Mouse (Mus musculus) ES-Bruce4 (cell line): ENCODE measurements around the gene Ndufs7. TPM values are rescaled to one million over a fixed set of nuclear protein-coding genes. Genes with fewer than 3 reads are reported as not detected.

Experiments used
- H3K27ac ChIP-seq: 2 replicates; pipeline ENCODE4 v1.5.1; 2012; ENCODE audit warnings: low read length, inconsistent platforms; ENCODE audit not compliant: insufficient read depth
- H3K27me3 ChIP-seq: 2 replicates; pipeline ENCODE4 v1.6.1; 2012; ENCODE audit warnings: mild to moderate bottlenecking, low read length, inconsistent platforms; ENCODE audit not compliant: control insufficient read depth, poor library complexity, insufficient read depth, severe bottlenecking
- H3K36me3 ChIP-seq: 2 replicates; pipeline ENCODE4 v1.6.1; 2012; ENCODE audit warnings: inconsistent platforms, mild to moderate bottlenecking, low read length, moderate library complexity; ENCODE audit not compliant: control insufficient read depth, poor library complexity, insufficient read depth, severe bottlenecking
- H3K4me1 ChIP-seq: one replicate; pipeline ENCODE4 v1.8.1; 2011; ENCODE audit warnings: low read length; ENCODE audit not compliant: control insufficient read depth, insufficient read depth
- H3K4me3 ChIP-seq: 2 replicates; pipeline ENCODE4 v1.5.1; 2011; ENCODE audit warnings: low read depth, mild to moderate bottlenecking, low read length
- H3K9ac ChIP-seq: 2 replicates; pipeline ENCODE4 v1.6.1; 2012; ENCODE audit warnings: low read depth, mild to moderate bottlenecking, inconsistent platforms; ENCODE audit not compliant: poor library complexity, severe bottlenecking
- H3K9me3 ChIP-seq: replicated peaks from 2 replicates; pipeline ENCODE4 v1.6.1; 2012; ENCODE audit warnings: mild to moderate bottlenecking, low read length, inconsistent platforms; ENCODE audit not compliant: control insufficient read depth, poor library complexity, insufficient read depth, severe bottlenecking
- CTCF ChIP-seq: IDR thresholded peaks from one replicate; pipeline ENCODE4 v1.8.1; 2011; ENCODE audit warnings: low read depth, low read length
- EP300 ChIP-seq: IDR thresholded peaks from 2 replicates; pipeline ENCODE4 v1.6.1; 2011; ENCODE audit warnings: low read depth, low read length; ENCODE audit not compliant: insufficient read depth
- POLR2A ChIP-seq: IDR thresholded peaks from one replicate; pipeline ENCODE4 v1.8.1; 2011; ENCODE audit warnings: low read length; ENCODE audit not compliant: insufficient read depth
- polyA plus RNA-seq: library from polyadenylated mRNA; stranded (reverse); fragments of >200 nt; gene quantifications from 2 replicates; pipeline ENCODE4 v1.2.4, GENCODE M21; 2011; ENCODE audit warnings: low read depth; ENCODE audit not compliant: missing spikeins, insufficient read depth, insufficient read length

The Ndufs7 gene
- polyA plus RNA-seq, 1 experiment = 63.9 TPM

DNA sequence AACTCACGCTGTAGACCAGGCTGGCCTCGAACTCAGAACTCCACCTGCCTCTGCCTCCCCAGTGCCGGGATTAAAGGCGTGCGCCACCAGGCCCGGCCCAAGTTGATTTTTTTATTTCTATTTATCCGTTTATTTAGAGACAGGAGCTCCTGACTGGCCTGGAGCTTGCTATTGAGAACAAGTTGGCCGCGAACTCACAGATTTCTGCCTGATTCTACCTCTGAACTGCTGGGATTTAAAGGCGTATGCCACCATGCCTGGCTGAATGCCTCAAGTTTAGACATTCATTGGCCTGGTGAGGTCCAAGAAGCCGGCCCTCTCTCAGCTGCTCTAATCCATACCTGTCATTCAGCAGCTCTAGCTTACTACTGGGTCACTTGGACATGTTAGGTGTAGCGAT is 13.2 kb downstream of the Ndufs7 start:
- TF ChIP-seq CTCF (no peak), POLR2A (no peak), EP300 (no peak)
- Histone ChIP-seq H3K27ac (no peak overlapping the region), H3K27me3 (no peaks in the 10 kb centered on the region), H3K9ac (peak overlapping the region; percentile 26), H3K36me3 (peaks cover 3% of the 10 kb centered on the region), H3K9me3 (no peaks in the 10 kb centered on the region), H3K4me3 (peak overlapping the region; percentile 70; the same call in 1 of the 2 replicates), H3K4me1 (no peaks in the 10 kb centered on the region)

DNA sequence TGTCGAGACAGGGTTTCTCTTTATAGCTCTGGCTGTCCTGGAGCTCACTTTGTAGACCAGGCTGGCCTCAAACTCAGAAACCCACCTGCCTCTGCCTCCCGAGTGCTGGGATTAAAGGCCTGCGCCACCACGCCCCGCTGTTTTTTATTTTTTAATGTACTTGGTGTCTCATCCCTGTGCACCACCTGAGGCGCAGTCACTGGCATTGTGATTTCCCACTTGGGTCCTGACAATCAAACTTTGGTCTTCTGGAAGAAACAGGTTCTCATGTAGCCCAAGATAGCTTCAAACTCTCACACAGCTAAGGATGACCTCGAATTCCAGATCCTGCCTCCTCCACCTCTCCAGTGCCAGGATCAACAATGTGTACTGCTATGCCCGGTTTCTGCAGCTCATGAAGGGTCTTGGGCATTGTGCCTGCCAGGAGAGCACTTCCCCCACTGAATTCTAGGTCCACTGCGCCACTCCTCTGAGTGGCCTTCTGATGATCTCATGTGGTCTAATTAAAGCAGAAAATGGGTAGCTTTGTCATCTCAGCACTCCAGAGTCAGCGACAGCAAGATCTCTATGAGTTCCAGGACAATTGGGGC is 13.9 kb downstream of the Ndufs7 start:
- Histone ChIP-seq H3K9ac (peak overlapping the region; percentile 26; the same call in 1 of the 2 replicates), H3K27ac (no peak overlapping the region), H3K4me1 (no peaks in the 10 kb centered on the region), H3K4me3 (no peak overlapping the region), H3K9me3 (no peaks in the 10 kb centered on the region), H3K27me3 (no peaks in the 10 kb centered on the region), H3K36me3 (peaks cover 7% of the 10 kb centered on the region)
- TF ChIP-seq POLR2A = no peak
- no peak for TF ChIP-seq EP300
- no peak for TF ChIP-seq CTCF

DNA sequence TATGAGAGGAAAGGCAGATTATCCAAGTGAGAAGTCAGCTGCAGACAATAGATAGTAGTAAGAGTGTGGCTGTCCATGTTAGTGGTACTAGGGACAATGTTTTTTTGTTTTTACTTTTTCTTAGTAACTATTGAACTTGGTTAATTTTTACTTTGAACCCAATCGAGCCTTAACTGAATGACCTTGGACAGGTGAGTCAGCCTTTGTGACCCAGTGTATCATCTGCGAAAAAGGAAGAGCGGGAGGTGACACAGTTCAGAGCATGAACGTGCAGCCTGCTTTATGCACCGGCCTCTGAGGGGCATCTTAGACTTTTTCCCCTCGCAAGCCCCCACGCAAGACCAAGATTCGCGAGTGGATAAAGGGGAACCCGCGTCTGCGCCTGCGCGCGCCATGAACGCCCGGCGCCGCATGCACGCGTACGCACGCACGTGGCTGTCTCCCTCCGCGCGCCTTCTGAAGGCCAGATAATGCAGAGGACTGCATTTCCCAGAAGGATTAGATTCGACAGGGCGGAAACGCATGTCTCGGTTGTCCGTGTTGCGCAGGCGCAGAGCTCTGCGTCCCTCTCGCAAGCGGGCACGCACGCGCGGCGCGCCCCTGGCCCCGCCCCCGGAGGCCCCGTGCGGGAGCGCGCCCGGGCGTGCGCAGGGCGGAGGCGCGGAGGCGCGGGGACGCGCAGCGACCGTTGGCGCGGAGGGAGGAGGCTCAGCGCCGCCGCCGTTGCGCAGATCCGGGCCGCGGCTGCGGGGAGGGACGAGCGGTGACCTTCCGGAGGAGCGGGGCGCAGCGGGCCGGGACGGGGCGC is 15.6 kb downstream of the Ndufs7 start:
- 0 out of 2 replicates have a peak overlapping the region, but pooled peaks have one; percentile 33 for H3K27ac ChIP-seq
- TF ChIP-seq CTCF (no peak), POLR2A (no peak), EP300 (no peak)
- no peaks in the 10 kb centered on the region for H3K9me3 ChIP-seq
- peak overlapping the region; percentile 94 for H3K9ac ChIP-seq
- peak overlapping the region; percentile 95 for H3K4me3 ChIP-seq
- no peaks in the 10 kb centered on the region for H3K27me3 ChIP-seq
- H3K36me3 ChIP-seq = peaks cover 7% of the 10 kb centered on the region
- H3K4me1 ChIP-seq = no peaks in the 10 kb centered on the region

GRCm38 (mm10) chr10:80265149-80265486 is 16.2 kb downstream of the Ndufs7 start:
- no peak for TF ChIP-seq CTCF
- TF ChIP-seq POLR2A = no peak
- no peak for TF ChIP-seq EP300
- H3K36me3 ChIP-seq = peaks cover 7% of the 10 kb centered on the region
- 0 out of 2 replicates have a peak overlapping the region, but pooled peaks have one; percentile 33 for H3K27ac ChIP-seq
- H3K4me3 ChIP-seq = peak overlapping the region; percentile 95
- H3K4me1 ChIP-seq = no peaks in the 10 kb centered on the region
- H3K9me3 ChIP-seq = no peaks in the 10 kb centered on the region
- H3K9ac ChIP-seq = peak overlapping the region; percentile 94
- H3K27me3 ChIP-seq = no peaks in the 10 kb centered on the region

DNA sequence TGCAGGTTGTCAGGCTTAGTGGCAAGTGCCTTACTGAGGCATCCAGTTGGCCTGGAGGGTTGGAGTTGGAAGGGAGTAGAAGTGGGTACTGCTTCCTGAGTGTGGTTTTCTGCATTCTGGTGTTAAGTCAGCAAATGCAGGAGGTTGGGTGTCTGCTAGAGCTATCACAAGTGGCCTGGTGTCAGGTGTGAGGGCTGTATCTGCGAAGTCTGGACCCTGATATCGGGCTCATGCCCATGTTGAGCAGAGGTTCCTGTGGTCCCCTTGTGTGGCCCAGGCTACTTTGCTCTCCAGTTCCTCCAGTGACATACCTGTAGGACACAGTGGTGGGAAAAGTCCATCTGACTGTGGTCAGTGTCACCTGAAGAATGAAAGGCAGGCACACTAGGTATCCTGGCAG is 21.2 kb downstream of the Ndufs7 start:
- Histone ChIP-seq H3K4me3 (no peak overlapping the region), H3K9ac (no peak overlapping the region), H3K27ac (no peak overlapping the region), H3K9me3 (no peaks in the 10 kb centered on the region), H3K36me3 (peaks cover 14% of the 10 kb centered on the region), H3K4me1 (no peaks in the 10 kb centered on the region), H3K27me3 (no peaks in the 10 kb centered on the region)
- TF ChIP-seq CTCF (no peak), POLR2A (no peak), EP300 (no peak)

- Histone ChIP-seq H3K9ac (no peak overlapping the region), H3K4me1 (no peaks in the 10 kb centered on the region), H3K4me3 (no peak overlapping the region), H3K27ac (no peak overlapping the region), H3K36me3 (peaks cover 14% of the 10 kb centered on the region), H3K27me3 (no peaks in the 10 kb centered on the region), H3K9me3 (no peaks in the 10 kb centered on the region)
- TF ChIP-seq EP300 (no peak), POLR2A (no peak), CTCF (no peak)
Measured at GRCm38 (mm10) chr10:80270734-80271181, 21.8 kb downstream of the Ndufs7 start.
